Mouse (Mus musculus): ENCODE measurements around the gene Chd3. TPM values are rescaled to one million over a fixed set of nuclear protein-coding genes. Genes with fewer than 3 reads are reported as not detected.
A peak's percentile ranks its signal among the peaks of the same experiment; 100 is the strongest.

Chd3 gene
- polyA plus RNA-seq, 1 experiment from 2014 or later = 60.1 TPM

- Histone ChIP-seq H3K27me3 (ENCODE audit: control insufficient read depth, insufficient read depth, low read length) (no peaks in the 10 kb centered on the region), H3K9ac (ENCODE audit: low read length) (peak overlapping the region; percentile 55), H3K4me2 (ENCODE audit: low read depth) (peak overlapping the region; percentile 84), H3K9me3 (ENCODE audit: control insufficient read depth, low read length) (no peaks in the 10 kb centered on the region), H3K4me3 (ENCODE audit: low read depth, low read length) (peak overlapping the region; percentile 96), H3K36me3 (ENCODE audit: control insufficient read depth, insufficient read depth, low read length) (peaks cover 15% of the 10 kb centered on the region), H3K4me1 (ENCODE audit: control insufficient read depth, insufficient read depth, low read length) (peaks cover 39% of the 10 kb centered on the region), H3K27ac (ENCODE audit: low read depth, low read length) (peak overlapping the region; percentile 100)
- DNase-seq (ENCODE audit: low spot score) (peak; percentile 92), ATAC-seq (ENCODE audit: insufficient read depth, low FRiP score, low TSS enrichment) (peak; percentile 80)
- 1% methylated on average over 26 of the region's 26 CpGs for WGBS
These were observed 2.9 kb downstream of the Chd3 start for GRCm38 (mm10) chr11:69366157-69366854.

- ATAC-seq (ENCODE audit: insufficient read depth, low FRiP score, low TSS enrichment) = no peak
- H3K36me3 ChIP-seq (ENCODE audit: control insufficient read depth, insufficient read depth, low read length) = peaks cover 17% of the 10 kb centered on the region
- peaks cover 33% of the 10 kb centered on the region for H3K4me1 ChIP-seq (ENCODE audit: control insufficient read depth, insufficient read depth, low read length)
- H3K4me3 ChIP-seq (ENCODE audit: low read depth, low read length) = peak overlapping the region; percentile 96
- no peak for DNase-seq (ENCODE audit: low spot score)
- no peaks in the 10 kb centered on the region for H3K9me3 ChIP-seq (ENCODE audit: control insufficient read depth, low read length)
- H3K27me3 ChIP-seq (ENCODE audit: control insufficient read depth, insufficient read depth, low read length) = no peaks in the 10 kb centered on the region
- peak overlapping the region; percentile 55 for H3K9ac ChIP-seq (ENCODE audit: low read length)
- peak overlapping the region; percentile 84 for H3K4me2 ChIP-seq (ENCODE audit: low read depth)
- H3K27ac ChIP-seq (ENCODE audit: low read depth, low read length) = peak overlapping the region; percentile 100
- WGBS = 26% methylated on average over 6 of the region's 6 CpGs
These were observed 3.5 kb downstream of the Chd3 start for GRCm38 (mm10) chr11:69365722-69366121.

GRCm38 (mm10) chr11:69364910-69365309 lies 4.3 kb downstream of the Chd3 start:
- DNase-seq (ENCODE audit: low spot score) = peak; percentile 63
- peak overlapping the region; percentile 84 for H3K4me2 ChIP-seq (ENCODE audit: low read depth)
- WGBS = under 1% methylated on average over 6 of the region's 6 CpGs
- no peak overlapping the region; the same call in 1 of the 2 replicates for H3K4me3 ChIP-seq (ENCODE audit: low read depth, low read length)
- H3K9me3 ChIP-seq (ENCODE audit: control insufficient read depth, low read length) = no peaks in the 10 kb centered on the region
- peaks cover 17% of the 10 kb centered on the region for H3K36me3 ChIP-seq (ENCODE audit: control insufficient read depth, insufficient read depth, low read length)
- H3K4me1 ChIP-seq (ENCODE audit: control insufficient read depth, insufficient read depth, low read length) = peaks cover 29% of the 10 kb centered on the region
- ATAC-seq (ENCODE audit: insufficient read depth, low FRiP score, low TSS enrichment) = no peak; the same call in 1 of the 2 replicates
- H3K27me3 ChIP-seq (ENCODE audit: control insufficient read depth, insufficient read depth, low read length) = no peaks in the 10 kb centered on the region
- H3K9ac ChIP-seq (ENCODE audit: low read length) = peak overlapping the region; percentile 55
- H3K27ac ChIP-seq (ENCODE audit: low read depth, low read length) = peak overlapping the region; percentile 72

- H3K27ac ChIP-seq (ENCODE audit: low read depth, low read length) = 0 out of 2 replicates have a peak overlapping the region, but pooled peaks have one; percentile 72
- peaks cover 20% of the 10 kb centered on the region for H3K36me3 ChIP-seq (ENCODE audit: control insufficient read depth, insufficient read depth, low read length)
- ATAC-seq (ENCODE audit: insufficient read depth, low FRiP score, low TSS enrichment) (no peak), DNase-seq (ENCODE audit: low spot score) (no peak)
- no peaks in the 10 kb centered on the region for H3K9me3 ChIP-seq (ENCODE audit: control insufficient read depth, low read length)
- H3K27me3 ChIP-seq (ENCODE audit: control insufficient read depth, insufficient read depth, low read length) = no peaks in the 10 kb centered on the region
- 64% methylated on average over 8 of the region's 8 CpGs for WGBS
- H3K4me2 ChIP-seq (ENCODE audit: low read depth) = peak overlapping the region; percentile 84; the same call in 1 of the 2 replicates
- H3K4me1 ChIP-seq (ENCODE audit: control insufficient read depth, insufficient read depth, low read length) = peaks cover 26% of the 10 kb centered on the region
- peak overlapping the region; percentile 23; the same call in 1 of the 2 replicates for H3K9ac ChIP-seq (ENCODE audit: low read length)
- no peak overlapping the region for H3K4me3 ChIP-seq (ENCODE audit: low read depth, low read length)
These were observed 4.8 kb downstream of the Chd3 start for GRCm38 (mm10) chr11:69364376-69364775.

GRCm38 (mm10) chr11:69362479-69362878 lies 6.7 kb downstream of the Chd3 start:
- peaks cover 21% of the 10 kb centered on the region for H3K4me1 ChIP-seq (ENCODE audit: control insufficient read depth, insufficient read depth, low read length)
- no peak overlapping the region for H3K4me3 ChIP-seq (ENCODE audit: low read depth, low read length)
- H3K27me3 ChIP-seq (ENCODE audit: control insufficient read depth, insufficient read depth, low read length) = no peaks in the 10 kb centered on the region
- H3K9me3 ChIP-seq (ENCODE audit: control insufficient read depth, low read length) = no peaks in the 10 kb centered on the region
- H3K4me2 ChIP-seq (ENCODE audit: low read depth) = no peak overlapping the region
- H3K27ac ChIP-seq (ENCODE audit: low read depth, low read length) = no peak overlapping the region
- 87% methylated on average over 2 of the region's 2 CpGs for WGBS
- DNase-seq (ENCODE audit: low spot score) (no peak), ATAC-seq (ENCODE audit: insufficient read depth, low FRiP score, low TSS enrichment) (no peak)
- H3K9ac ChIP-seq (ENCODE audit: low read length) = no peak overlapping the region
- H3K36me3 ChIP-seq (ENCODE audit: control insufficient read depth, insufficient read depth, low read length) = peaks cover 31% of the 10 kb centered on the region

- Histone ChIP-seq H3K9me3 (ENCODE audit: control insufficient read depth, low read length) (no peaks in the 10 kb centered on the region), H3K4me3 (ENCODE audit: low read depth, low read length) (no peak overlapping the region), H3K9ac (ENCODE audit: low read length) (no peak overlapping the region), H3K4me2 (ENCODE audit: low read depth) (no peak overlapping the region), H3K27ac (ENCODE audit: low read depth, low read length) (no peak overlapping the region), H3K36me3 (ENCODE audit: control insufficient read depth, insufficient read depth, low read length) (peaks cover 34% of the 10 kb centered on the region), H3K4me1 (ENCODE audit: control insufficient read depth, insufficient read depth, low read length) (peaks cover 19% of the 10 kb centered on the region), H3K27me3 (ENCODE audit: control insufficient read depth, insufficient read depth, low read length) (no peaks in the 10 kb centered on the region)
- DNase-seq (ENCODE audit: low spot score) = no peak
- 66% methylated on average over 7 of the region's 7 CpGs for WGBS
- no peak for ATAC-seq (ENCODE audit: insufficient read depth, low FRiP score, low TSS enrichment)
These were observed 7.2 kb downstream of the Chd3 start for GRCm38 (mm10) chr11:69362021-69362420.

GRCm38 (mm10) chr11:69357690-69358089 lies 11.5 kb downstream of the Chd3 start:
- Histone ChIP-seq H3K9ac (ENCODE audit: low read length) (no peak overlapping the region), H3K4me1 (ENCODE audit: control insufficient read depth, insufficient read depth, low read length) (no peaks in the 10 kb centered on the region), H3K9me3 (ENCODE audit: control insufficient read depth, low read length) (no peaks in the 10 kb centered on the region), H3K36me3 (ENCODE audit: control insufficient read depth, insufficient read depth, low read length) (peaks cover 43% of the 10 kb centered on the region), H3K4me2 (ENCODE audit: low read depth) (no peak overlapping the region), H3K4me3 (ENCODE audit: low read depth, low read length) (no peak overlapping the region), H3K27ac (ENCODE audit: low read depth, low read length) (no peak overlapping the region), H3K27me3 (ENCODE audit: control insufficient read depth, insufficient read depth, low read length) (no peaks in the 10 kb centered on the region)
- DNase-seq (ENCODE audit: low spot score) (no peak), ATAC-seq (ENCODE audit: insufficient read depth, low FRiP score, low TSS enrichment) (no peak)
- 93% methylated on average over 12 of the region's 12 CpGs for WGBS

GRCm38 (mm10) chr11:69356544-69356943 lies 12.7 kb downstream of the Chd3 start:
- peaks cover 37% of the 10 kb centered on the region for H3K36me3 ChIP-seq (ENCODE audit: control insufficient read depth, insufficient read depth, low read length)
- H3K9ac ChIP-seq (ENCODE audit: low read length) = no peak overlapping the region
- no peaks in the 10 kb centered on the region for H3K27me3 ChIP-seq (ENCODE audit: control insufficient read depth, insufficient read depth, low read length)
- H3K4me1 ChIP-seq (ENCODE audit: control insufficient read depth, insufficient read depth, low read length) = no peaks in the 10 kb centered on the region
- H3K9me3 ChIP-seq (ENCODE audit: control insufficient read depth, low read length) = no peaks in the 10 kb centered on the region
- WGBS = 93% methylated on average over 5 of the region's 5 CpGs
- no peak for DNase-seq (ENCODE audit: low spot score)
- H3K4me2 ChIP-seq (ENCODE audit: low read depth) = no peak overlapping the region
- no peak overlapping the region for H3K4me3 ChIP-seq (ENCODE audit: low read depth, low read length)
- no peak overlapping the region for H3K27ac ChIP-seq (ENCODE audit: low read depth, low read length)
- no peak for ATAC-seq (ENCODE audit: insufficient read depth, low FRiP score, low TSS enrichment)

- Histone ChIP-seq H3K27ac (ENCODE audit: low read depth, low read length) (no peak overlapping the region), H3K27me3 (ENCODE audit: control insufficient read depth, insufficient read depth, low read length) (no peaks in the 10 kb centered on the region), H3K9ac (ENCODE audit: low read length) (no peak overlapping the region), H3K36me3 (ENCODE audit: control insufficient read depth, insufficient read depth, low read length) (peaks cover 39% of the 10 kb centered on the region), H3K9me3 (ENCODE audit: control insufficient read depth, low read length) (no peaks in the 10 kb centered on the region), H3K4me2 (ENCODE audit: low read depth) (no peak overlapping the region), H3K4me3 (ENCODE audit: low read depth, low read length) (no peak overlapping the region), H3K4me1 (ENCODE audit: control insufficient read depth, insufficient read depth, low read length) (no peaks in the 10 kb centered on the region)
- no peak for ATAC-seq (ENCODE audit: insufficient read depth, low FRiP score, low TSS enrichment)
- no peak for DNase-seq (ENCODE audit: low spot score)
- 91% methylated on average over 26 of the region's 26 CpGs for WGBS
These were observed 22.8 kb downstream of the Chd3 start for GRCm38 (mm10) chr11:69346441-69346840.

Measured in neural tube, embryonic 11.5 days (tissue).